Mouse (Mus musculus): ENCODE measurements at regions not wholly inside any gene's neighbourhood (a gene's known extent, or its start where the extent isn't known, plus 50 kb on each side); places are given as distances from the start of the nearest gene placed in this dataset.
"Not testable (repeated sequence)": the region's sequence is repeated elsewhere in the genome, so short reads cannot be mapped to it uniquely, and the experiment has no call there.

DNA sequence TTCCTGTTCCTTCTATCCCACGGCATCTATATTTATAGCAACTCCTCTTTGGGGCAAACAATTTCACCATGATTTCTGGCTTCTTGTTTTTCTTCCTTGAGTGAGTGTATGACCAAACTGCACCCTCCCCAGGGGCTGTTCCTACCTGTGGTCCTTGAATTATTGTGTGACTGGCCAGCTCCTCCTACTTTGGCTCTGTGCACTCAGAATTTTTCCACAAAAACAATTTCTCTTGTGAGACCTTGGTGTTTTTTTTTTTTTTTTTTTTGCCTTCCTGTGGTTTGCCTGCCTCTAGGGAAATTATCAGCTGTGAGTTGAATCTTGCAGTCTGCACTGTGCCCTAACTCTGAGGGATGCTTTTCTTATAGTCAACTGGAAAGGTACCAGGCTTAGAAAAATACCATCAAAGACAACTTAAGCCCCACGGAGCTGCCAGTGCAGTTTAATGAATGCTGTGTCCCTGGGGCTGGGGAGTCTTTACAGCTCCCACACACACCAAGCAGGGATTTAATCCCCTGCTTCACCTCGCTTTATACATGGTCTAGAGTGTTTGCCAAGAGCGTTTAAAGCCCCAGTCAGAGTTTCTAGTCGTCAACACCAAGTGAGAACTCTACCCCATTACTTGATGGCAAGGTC lies 216.2 kb upstream of the Sesn3 start:
- DNase-seq (ENCODE audit: low spot score in 2 of 2) = no peak

- DNase-seq (ENCODE audit: low spot score in 2 of 2) = no peak
These were observed 215.6 kb upstream of the Sesn3 start for GRCm38 (mm10) chr9:14059228-14059779.

DNA sequence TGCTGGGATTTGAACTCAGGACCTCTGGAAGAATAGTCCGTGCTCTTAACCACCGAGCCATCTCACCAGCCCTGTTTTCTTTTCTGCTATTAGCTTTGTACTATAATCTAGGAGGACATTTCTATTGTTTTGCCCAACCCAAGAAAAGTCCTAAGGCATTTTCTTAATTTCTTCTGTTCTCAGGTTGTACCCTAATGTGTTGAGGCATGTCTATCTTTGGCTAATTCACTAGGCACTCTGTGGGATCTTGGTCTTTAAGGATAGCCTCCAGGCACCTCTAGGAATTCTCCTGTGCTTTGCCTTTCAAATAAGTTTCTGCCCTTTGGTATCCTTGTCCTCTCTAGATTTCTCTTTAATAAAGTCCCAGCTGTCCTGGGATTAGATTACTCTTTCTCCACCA lies 214.6 kb upstream of the Sesn3 start:
- no peak for DNase-seq (ENCODE audit: low spot score in 2 of 2)

- no peak for DNase-seq (ENCODE audit: low spot score in 2 of 2)
These were observed 213.5 kb upstream of the Sesn3 start for GRCm38 (mm10) chr9:14061389-14061788.

DNA sequence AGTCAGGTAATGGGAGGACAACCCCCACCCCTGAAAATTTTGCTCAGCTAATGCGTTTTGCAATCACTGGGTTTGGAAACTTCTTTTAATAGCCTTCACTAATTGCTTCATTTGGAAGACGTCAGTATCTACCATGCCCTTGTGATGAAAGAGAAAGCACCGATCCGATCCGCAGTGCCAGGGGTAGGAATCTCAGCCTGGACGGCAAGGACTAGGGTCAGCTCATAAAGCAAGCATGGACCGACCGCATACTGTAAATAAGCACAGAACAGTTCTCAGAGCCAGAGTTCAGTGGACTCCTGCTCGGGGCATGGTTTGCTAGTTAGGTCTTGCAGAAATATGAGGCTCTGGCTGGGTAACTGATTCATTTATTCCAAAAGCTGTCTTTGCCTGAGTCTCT lies 213.0 kb upstream of the Sesn3 start:
- no peak for DNase-seq (ENCODE audit: low spot score in 2 of 2)

DNA sequence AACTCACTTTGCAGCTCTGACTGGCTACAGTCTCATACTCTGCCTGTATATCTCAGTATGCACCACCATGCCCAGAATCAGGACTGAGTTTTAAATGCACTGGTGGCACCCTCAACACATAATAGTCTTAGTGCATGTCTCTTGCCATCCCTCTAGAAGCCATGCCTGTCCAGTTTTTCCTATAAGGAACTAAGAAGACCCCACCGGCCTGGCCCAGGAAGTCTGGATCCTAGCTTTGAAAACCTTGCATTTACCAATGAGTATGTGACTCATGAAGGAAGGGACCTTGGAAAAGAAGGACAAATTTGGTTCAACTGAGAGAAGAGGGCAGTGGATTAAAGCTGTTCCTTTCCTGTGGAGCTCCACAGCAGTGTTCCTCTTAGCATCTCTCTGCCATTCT lies 212.2 kb upstream of the Sesn3 start:
- no peak for DNase-seq (ENCODE audit: low spot score in 2 of 2)

DNA sequence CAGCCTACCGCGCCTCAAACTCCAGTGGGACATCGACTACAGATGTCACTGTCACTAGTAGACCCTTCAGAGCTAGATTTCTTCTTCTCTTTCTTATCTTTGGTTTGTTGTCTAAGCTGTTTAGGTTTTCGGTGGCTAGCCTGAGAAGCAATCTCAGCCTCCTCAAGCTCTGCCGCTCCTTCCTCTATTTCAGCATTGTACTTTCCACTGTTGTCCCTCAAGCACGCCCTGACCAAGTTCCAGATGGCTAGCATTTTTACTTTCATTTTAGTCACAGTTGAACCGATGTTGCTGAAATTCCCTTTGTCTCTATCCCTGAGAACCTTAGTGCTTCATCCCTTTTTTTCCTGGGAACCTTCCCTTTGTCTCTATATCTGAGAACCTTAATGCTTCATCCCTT lies 208.1 kb upstream of the Sesn3 start:
- DNase-seq (ENCODE audit: low spot score in 2 of 2) = not testable (repeated sequence)

DNA sequence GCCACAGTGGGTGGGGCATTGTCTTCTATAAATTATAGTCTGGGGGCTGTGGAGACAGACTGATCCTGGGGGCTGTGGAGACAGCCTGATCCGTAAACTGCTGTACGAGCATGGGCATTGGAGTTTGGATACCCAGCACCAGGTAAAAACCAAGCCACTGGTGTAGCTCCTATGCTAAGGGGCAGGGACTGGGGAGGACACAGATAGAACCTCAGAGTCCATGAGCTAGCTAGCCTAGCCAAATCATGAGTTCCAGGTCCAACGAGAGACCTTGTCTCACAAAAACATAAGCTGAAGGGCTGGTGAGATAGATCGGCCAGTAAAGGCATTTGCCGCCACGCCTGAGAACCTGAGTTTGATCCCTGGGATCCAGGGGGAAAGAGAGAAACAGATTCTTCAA lies 205.8 kb upstream of the Sesn3 start:
- DNase-seq (ENCODE audit: low spot score in 2 of 2) = no peak

GRCm38 (mm10) chr9:14069770-14070169 lies 205.1 kb upstream of the Sesn3 start:
- DNase-seq (ENCODE audit: low spot score in 2 of 2) = no peak

DNA sequence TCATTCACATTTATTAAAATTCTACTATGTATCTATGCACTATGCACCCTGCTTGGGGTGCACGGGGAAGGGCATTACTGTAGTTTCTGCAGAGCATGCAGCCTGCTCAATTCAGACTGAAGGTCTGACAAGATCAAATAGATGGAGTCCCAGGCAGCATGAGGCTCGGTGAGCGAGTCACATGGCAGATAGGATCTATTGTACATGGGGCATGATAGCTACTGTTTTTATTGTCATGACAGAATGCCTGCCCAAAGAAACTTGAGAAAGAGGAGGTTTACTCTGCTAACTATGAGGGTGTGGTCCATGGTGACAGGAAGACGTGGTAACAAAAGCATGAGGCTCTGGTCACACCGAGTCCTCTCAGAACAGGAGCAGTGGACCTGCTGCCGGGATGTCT lies 203.1 kb upstream of the Sesn3 start:
- no peak for DNase-seq (ENCODE audit: low spot score in 2 of 2)

DNA sequence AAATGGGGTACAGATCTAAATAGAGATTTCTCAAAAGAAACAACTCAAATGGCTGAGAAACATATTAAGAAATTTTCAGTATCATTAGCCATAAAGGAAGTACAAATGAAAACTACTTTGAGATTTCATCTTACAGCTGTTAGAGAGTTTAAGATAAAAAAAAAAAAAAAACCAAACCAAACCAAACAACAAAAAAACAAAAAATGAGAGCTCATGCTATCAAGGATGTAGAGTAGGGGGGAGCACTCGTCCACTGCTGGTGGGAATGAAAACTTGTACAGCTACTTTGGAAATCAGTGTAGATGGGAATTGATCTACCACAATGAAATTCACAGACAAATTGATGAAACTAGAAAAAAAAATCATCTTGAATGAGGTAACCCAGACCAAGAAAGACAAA lies 201.9 kb upstream of the Sesn3 start:
- no peak for DNase-seq (ENCODE audit: low spot score in 2 of 2)

DNA sequence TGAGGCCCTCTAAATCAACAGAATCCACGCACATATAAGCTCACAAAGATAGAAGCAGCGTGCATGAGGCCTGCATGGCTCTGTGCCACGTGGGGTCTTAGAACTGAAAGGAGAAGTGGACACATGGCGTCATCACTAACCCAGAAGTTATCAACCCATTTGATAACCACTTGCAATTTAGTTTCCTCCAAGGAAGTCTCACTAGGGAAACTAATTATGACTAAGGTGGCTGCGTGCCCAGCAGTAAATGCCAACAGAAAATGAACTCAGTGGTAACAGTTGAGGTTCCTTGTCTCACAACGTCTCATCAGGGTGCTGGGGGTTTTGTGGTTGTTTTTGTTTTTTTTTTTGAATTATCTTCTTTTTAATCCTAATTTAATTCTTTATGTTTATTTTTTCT lies 200.6 kb upstream of the Sesn3 start:
- no peak for DNase-seq (ENCODE audit: low spot score in 2 of 2)

GRCm38 (mm10) chr9:14074866-14075265 lies 200.0 kb upstream of the Sesn3 start:
- DNase-seq (ENCODE audit: low spot score in 2 of 2) = not testable (repeated sequence)

- peak; percentile 26 to 35 for DNase-seq (ENCODE audit: low spot score in 2 of 2)
These were observed 199.4 kb upstream of the Sesn3 start for GRCm38 (mm10) chr9:14075452-14075851.

- DNase-seq (ENCODE audit: low spot score in 2 of 2) = no peak
These were observed 199.0 kb upstream of the Sesn3 start for GRCm38 (mm10) chr9:14075868-14076267.

GRCm38 (mm10) chr9:14076728-14077127 lies 198.1 kb upstream of the Sesn3 start:
- no peak for DNase-seq (ENCODE audit: low spot score in 2 of 2)

DNA sequence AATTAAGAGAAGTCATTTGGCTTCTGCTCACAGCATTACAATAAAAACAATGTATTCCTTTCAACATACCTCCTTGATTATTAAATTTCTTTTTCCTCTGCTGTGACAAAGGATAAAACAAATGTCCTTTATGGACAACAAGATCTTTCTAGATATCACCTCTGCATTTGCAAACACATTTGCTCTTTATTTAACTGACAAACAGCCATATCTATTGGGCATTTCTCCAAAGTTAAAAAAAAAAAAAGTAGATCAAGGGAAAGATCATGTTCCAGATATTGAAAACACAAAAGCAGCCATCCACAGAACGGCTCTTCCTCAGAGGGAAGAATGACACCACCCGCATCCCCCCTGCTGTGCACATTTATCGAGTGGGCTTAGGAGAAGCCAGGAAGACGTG lies 193.7 kb upstream of the Sesn3 start:
- no peak for DNase-seq (ENCODE audit: low spot score in 2 of 2)

- DNase-seq (ENCODE audit: low spot score in 2 of 2) = no peak
These were observed 188.7 kb upstream of the Sesn3 start for GRCm38 (mm10) chr9:14086201-14086600.

DNA sequence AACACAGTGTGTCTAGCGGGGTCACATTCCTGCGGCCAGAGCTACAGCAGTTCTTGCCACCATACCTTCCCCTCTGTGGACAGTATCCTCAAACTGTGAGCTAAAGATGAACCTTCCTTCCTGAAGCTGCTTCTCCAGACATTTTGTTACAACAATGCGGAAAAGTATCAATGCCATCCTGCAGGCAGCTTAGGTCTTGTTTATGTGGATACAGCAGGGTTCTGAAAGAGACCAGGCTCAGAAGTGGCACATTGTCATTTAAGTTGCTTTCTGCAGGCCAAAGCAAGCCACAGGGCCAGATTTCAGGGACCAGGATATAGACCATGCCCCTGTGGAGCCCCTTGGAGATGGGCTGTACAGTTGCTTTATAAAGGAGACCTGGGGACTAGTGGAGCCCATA lies 188.3 kb upstream of the Sesn3 start:
- no peak for DNase-seq (ENCODE audit: low spot score in 2 of 2)

- DNase-seq (ENCODE audit: low spot score in 2 of 2) = no peak
These were observed 187.0 kb upstream of the Sesn3 start for GRCm38 (mm10) chr9:14087874-14088273.

GRCm38 (mm10) chr9:14089791-14090256 lies 185.0 kb upstream of the Sesn3 start:
- no peak for DNase-seq (ENCODE audit: low spot score in 2 of 2)

GRCm38 (mm10) chr9:14090454-14090853 lies 184.4 kb upstream of the Sesn3 start:
- no peak for DNase-seq (ENCODE audit: low spot score in 2 of 2)

- no peak for DNase-seq (ENCODE audit: low spot score in 2 of 2)
These were observed 183.6 kb upstream of the Sesn3 start for GRCm38 (mm10) chr9:14091099-14091930.
